Mouse (Mus musculus) brain, adult 2 months (tissue): ENCODE measurements around the gene B4galnt3.

Experiments
- DNase-seq: peaks from one replicate; pipeline ENCODE4 v3.0.0; 2011; ENCODE audit warnings: low read depth, low spot score

The B4galnt3 gene

DNA sequence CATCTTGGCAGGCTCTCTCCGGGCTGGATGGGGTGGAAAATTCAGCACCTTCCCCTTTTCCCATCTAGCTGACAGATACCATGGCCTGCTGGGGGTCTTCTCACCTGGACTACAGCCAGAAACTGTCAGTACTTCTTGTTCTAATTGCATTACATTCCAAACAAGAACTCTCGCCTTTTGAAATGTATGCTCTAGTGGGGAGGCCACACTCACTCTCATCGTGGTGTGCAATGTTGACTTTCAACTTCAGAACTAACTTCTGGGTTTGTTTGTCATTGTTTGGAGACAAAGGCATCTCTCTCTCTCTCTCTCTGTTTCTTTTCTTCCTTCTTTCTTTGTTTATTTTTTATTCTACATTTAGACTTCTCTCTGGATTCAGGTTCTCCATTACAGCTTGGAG, 107.8 kb downstream of the B4galnt3 start:
- no peak for DNase-seq

- no peak for DNase-seq
Measured at GRCm38 (mm10) chr6:120185756-120186155, 108.6 kb downstream of the B4galnt3 start.

DNA sequence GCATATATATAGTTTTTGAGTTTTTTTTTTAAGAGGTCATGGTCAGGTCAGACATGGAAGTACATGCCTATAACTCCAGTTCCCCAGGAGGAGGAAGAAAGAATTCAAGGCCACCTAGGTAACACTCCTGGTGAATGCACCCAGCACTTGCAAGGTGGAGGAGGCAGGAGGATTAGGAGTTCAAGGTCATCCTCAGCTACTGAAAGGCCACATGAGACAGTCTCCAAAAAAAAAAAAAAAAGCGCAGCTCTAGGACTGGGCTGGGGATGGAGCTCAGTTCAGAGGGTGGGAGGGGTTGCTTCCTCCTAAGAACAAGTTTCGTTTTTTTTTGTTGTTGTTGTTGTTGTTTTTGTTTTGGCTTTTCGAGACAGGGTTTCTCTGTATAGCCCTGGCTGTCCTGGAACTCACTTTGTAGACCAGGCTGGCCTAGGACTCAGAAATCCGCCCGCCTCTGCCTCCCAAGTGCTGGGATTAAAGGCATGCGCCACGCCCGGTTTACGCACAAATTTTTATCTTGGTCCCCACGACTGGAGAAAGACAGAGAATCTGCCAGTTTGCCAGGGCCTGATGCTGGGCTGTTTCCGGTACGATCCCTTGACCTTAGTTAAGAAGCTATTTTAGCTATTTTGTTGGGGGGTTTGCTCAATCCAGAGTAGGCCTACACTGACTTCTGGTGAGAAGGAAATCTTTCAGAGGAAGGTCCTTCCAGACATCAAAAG, 109.2 kb downstream of the B4galnt3 start:
- DNase-seq, result no peak

- no peak for DNase-seq
Measured at GRCm38 (mm10) chr6:120183771-120184170, 110.6 kb downstream of the B4galnt3 start.

DNA sequence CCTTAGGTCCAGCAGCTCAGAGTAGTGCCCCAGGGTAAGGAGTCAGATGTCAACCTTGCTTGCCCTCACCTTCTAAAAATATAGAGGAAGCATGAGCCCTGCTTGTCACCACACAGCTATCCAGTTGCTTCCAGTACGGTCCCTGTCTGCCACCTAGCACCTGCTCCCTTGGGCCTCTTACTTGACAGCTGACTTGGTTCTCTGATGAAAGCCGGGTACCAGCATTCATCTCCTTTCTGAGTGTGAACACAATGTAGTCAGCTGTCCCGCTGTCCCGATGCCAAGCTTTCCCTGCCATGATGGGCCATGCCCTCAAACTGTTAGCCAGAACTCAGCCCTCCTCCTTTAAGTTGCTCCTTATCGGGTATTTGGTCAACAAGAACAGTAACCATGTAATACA, 112.2 kb downstream of the B4galnt3 start:
- no peak for DNase-seq

GRCm38 (mm10) chr6:120180492-120180891, 113.9 kb downstream of the B4galnt3 start:
- DNase-seq, result no peak

- no peak for DNase-seq
Measured at GRCm38 (mm10) chr6:120179756-120180206, 114.6 kb downstream of the B4galnt3 start.

GRCm38 (mm10) chr6:120179044-120179755, 115.2 kb downstream of the B4galnt3 start:
- DNase-seq, result no peak

GRCm38 (mm10) chr6:120175650-120176049, 118.7 kb downstream of the B4galnt3 start:
- no peak for DNase-seq

GRCm38 (mm10) chr6:120174602-120175115, 119.7 kb downstream of the B4galnt3 start:
- no peak for DNase-seq

GRCm38 (mm10) chr6:120174028-120174601, 120.2 kb downstream of the B4galnt3 start:
- no peak for DNase-seq

DNA sequence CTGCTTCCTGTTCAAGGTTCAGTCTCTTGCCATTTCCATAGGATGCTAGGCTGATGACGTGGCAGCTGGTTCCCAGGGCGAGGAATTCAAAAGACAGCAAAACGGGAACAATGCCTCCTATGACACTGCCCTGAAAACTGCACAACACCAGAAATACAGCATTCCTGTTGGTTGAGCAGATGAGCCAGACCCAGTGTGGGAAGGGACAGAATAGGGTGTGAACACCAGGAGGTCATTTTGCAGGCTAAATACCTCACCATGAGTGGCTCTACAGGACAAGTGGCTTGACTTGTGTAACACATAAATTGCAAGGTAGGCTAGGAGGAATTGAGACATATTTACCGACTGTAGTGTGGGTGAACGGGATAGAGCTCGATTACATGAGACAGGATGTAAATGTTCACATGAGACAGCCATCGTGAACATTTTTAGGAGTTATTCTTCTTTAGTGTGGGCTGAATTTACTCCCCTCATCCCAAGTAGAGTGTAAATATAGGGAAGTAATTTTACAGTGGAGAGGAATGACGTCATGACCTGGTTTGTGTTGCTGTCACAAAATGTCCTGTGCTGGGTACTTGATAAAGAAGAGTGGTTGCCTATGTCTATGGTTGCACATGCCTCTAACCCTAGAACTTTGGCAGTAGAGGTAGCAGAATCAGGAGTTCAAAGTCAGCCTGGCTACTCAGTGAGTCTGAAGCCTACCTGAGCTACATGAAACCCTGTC, 121.9 kb downstream of the B4galnt3 start:
- no peak for DNase-seq

DNA sequence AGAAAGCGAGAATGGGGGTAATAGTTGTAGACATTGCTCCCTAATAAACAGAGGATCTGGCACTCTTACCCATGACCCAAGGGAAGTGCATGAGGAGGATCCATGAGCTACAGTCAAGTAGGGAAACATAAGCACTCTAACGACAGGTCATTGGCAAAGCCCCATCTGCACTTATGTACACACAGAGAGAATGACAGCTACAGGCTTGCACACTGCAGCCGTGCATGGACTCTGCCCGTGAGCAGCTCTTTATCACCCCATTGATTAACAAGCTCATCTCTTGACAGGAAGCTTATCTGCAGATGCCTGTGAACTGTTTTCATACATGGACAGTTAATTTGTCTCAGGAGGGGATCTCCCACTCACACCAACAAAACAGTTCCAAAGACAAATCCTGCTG, 126.8 kb downstream of the B4galnt3 start:
- no peak for DNase-seq

DNA sequence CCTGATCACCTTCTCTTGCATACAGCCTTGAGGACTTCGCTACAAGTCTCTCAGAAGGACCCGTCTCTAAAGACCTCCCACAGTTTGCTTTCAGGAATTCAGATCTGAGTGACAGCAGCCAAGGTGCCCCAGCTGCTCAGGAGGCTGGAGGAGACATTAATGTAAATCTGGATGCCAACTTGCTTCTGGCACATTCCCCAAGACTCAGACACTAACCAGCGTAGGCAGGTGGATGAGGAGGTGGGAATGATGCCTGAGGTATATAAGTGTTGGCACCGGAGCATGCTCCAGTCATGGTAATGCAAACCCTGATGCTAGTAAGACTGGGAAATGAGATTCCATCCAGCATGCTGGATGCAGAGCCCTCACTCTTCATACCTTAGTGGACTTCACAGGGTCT, 129.6 kb downstream of the B4galnt3 start:
- DNase-seq, result peak; percentile 54

GRCm38 (mm10) chr6:120162928-120163327, 131.4 kb downstream of the B4galnt3 start:
- DNase-seq, result no peak

DNA sequence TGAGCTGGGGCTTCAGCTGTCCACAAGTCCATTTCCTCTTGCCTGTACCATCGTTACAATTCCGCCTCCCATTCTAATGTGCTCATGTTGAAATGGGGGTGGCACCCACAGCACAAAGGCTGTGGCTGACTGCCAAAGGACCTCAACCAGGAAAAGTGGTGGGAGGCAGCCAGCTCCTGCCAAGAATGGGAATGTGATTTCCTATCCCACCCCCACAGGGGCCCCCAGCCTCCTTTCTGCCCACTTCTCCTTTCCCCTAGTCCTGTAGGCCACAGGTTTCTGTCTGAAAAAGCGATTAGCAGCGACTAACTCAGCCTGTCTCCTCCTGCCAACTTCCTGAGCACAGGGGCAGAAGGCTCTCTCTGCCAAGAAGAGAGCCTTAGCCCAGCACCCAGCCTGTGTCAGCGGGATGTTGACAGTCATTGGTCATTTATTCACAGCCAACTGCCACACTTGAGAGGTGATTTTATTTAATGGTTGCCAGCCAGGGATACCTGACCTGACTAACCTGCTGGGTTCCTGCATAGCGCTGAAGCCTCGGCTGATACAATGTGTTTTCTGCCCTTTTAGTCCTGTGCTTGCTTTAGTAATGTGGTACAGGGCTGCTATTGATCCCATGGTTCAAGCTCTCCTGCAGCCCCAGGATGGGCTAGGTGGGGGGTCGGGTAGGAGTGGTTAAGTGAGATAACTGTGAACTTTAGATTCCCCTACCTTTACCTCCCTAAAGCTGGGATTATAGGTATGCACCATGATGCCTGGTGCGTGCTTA, 135.0 kb downstream of the B4galnt3 start:
- DNase-seq, result peak; percentile 82

DNA sequence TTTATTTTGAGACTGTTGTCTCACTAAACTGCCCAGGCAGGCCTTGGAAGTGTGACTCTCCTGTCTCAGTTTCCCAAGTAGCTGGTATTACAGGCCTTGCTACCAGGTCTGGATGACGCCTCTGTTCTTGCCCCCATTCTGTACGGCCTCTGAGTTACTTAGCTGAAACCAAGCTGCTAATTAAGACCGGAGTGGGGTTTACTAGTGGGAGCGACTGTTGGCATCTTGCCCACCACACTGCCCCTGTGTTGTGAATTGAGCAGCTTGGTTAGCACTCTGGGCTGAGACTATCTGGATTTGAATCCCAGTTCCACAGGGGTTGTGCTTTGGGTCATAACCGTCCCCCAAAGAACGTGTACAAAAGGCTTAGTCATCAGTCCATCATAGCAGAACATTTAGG, 136.9 kb downstream of the B4galnt3 start:
- DNase-seq, result no peak

DNA sequence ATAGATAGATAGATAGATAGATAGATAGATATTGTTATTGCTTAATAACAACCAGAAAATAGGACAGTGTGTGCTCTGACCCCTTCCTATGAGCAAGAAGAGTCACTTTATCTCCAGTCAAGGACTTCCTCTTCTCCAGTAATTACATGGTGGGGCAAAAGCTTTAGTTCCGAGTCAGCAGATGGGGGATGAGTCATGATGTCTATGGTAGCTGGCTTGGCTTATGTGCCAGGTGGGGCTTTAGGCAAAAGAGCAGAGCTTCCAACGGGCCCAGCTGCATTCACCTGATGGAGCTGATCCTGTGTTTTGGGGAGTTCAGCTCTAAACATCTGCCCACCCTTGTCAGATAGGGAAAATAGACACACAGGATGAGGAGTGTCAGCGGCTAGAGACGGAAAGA, 138.8 kb downstream of the B4galnt3 start:
- peak; percentile 71 for DNase-seq

DNA sequence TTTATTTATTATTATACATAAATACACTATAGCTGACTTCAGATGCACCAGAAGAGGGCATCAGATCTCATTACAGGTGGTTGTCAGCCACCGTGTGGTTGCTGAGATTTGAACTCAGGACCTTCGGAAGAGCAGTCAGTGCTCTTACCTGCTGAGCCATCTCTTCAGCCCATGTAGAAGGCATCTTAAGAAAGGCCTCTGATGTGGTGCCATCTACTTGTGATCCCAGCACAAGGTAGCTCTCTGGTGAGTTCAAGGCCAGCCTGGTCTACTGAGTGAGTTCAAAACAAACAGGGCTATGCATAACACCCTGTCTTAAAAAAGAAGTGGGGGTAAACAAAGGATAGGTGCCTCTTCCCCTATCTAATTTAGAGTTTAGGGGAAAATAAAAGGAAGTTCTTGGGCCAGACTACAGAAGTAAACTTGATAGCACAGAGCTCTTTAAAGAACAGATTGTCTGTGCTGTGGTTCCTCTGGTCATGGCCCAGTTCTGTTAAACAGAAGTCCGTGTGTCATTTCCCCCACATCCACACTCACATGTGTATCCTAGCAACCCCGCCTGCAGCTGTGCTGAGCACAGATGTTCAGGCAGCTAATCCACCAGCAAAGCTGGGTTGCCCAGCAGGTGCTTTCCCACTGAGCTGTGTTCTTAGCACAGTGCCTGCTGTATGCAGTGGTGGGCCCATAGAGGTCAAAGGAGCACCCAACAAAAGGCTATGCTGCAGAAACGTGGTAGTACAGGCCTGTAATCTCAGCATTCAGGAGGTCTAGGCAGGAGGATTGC, 139.6 kb downstream of the B4galnt3 start:
- DNase-seq, result peak; percentile 55
